Mouse (Mus musculus) CH12.LX (cell line): ENCODE data around the gene Jmjd8. TPM values are rescaled to one million over a fixed set of nuclear protein-coding genes. Genes with fewer than 3 reads are reported as not detected.

Experiments used
- DNase-seq: peaks from one replicate; pipeline ENCODE4 v3.0.0-alpha.2; 2013; ENCODE audit errors: extremely low read depth
- H3K27ac ChIP-seq: 2 replicates; pipeline ENCODE4 v1.5.1; 2012; ENCODE audit warnings: low read depth, mild to moderate bottlenecking, control low read depth, moderate library complexity; ENCODE audit not compliant: insufficient read depth
- H3K27me3 ChIP-seq: replicated peaks from 2 replicates; pipeline ENCODE3; 2012; ENCODE audit warnings: inconsistent platforms
- H3K36me3 ChIP-seq, 2 experiments: replicated peaks in 1 of 2; 2 replicates each; pipeline versions ENCODE3 to v1.6.1; 2012; ENCODE audit warnings: inconsistent platforms in 1 of 2, low read length in 1 of 2, mild to moderate bottlenecking in 1 of 2, mixed read lengths in 1 of 2, moderate library complexity in 1 of 2; ENCODE audit not compliant: control insufficient read depth in 1 of 2, insufficient read depth in 1 of 2
- H3K4me1 ChIP-seq, 2 experiments: 2 replicates each; pipeline ENCODE4 v1.6.1; 2012; ENCODE audit warnings: inconsistent platforms in 1 of 2, moderate library complexity in 1 of 2; ENCODE audit not compliant: insufficient read depth in 2 of 2, control insufficient read depth in 1 of 2
- H3K4me2 ChIP-seq: 2 replicates; pipeline ENCODE4 v1.6.1; 2012; ENCODE audit warnings: low read depth, mild to moderate bottlenecking, control low read depth; ENCODE audit not compliant: poor library complexity, insufficient read depth, severe bottlenecking
- H3K4me3 ChIP-seq, 3 experiments: fragments of 150-350 bp in 1 of 3; sonication (generic) in 1 of 3; replicated peaks in 1 of 3; 2 replicates each; pipeline versions ENCODE3 to v1.5.1; 2011 to 2012; ENCODE audit warnings: low read depth in 2 of 3, low read length in 2 of 3, mild to moderate bottlenecking in 2 of 3, moderate library complexity in 2 of 3, control low read depth in 1 of 3, improper control_type of control experiment in 1 of 3, inconsistent platforms in 1 of 3, mixed read lengths in 1 of 3; ENCODE audit not compliant: poor library complexity in 1 of 3
- H3K79me2 ChIP-seq: replicated peaks from 2 replicates; pipeline ENCODE4 v1.6.1; 2012; ENCODE audit warnings: mild to moderate bottlenecking, moderate library complexity; ENCODE audit not compliant: control insufficient read depth, poor library complexity, insufficient read depth, severe bottlenecking; ENCODE audit errors: extremely low read depth
- H3K9ac ChIP-seq: 2 replicates; pipeline ENCODE4 v1.6.1; 2012; ENCODE audit warnings: low read depth, mild to moderate bottlenecking, control low read depth, moderate library complexity; ENCODE audit not compliant: insufficient read depth
- H3K9me3 ChIP-seq: replicated peaks from 2 replicates; pipeline ENCODE3; 2012; ENCODE audit warnings: low read length, inconsistent platforms, mixed read lengths
- CHD2 ChIP-seq: IDR thresholded peaks from 2 replicates; pipeline ENCODE4 v1.6.1; 2011; ENCODE audit warnings: low read length, improper control_type of control experiment
- CTCF ChIP-seq, 2 experiments: IDR thresholded peaks in 1 of 2; conservative IDR thresholded peaks in 1 of 2; 2 replicates each; pipeline ENCODE4 v1.5.1; 2011 to 2012; ENCODE audit warnings: low read depth in 2 of 2, low read length in 2 of 2, improper control_type of control experiment in 1 of 2, inconsistent platforms in 1 of 2, mild to moderate bottlenecking in 1 of 2, moderate library complexity in 1 of 2
- E2F4 ChIP-seq: IDR thresholded peaks from 2 replicates; pipeline ENCODE4 v1.6.1; 2011; ENCODE audit warnings: low read depth, low read length, improper control_type of control experiment; ENCODE audit not compliant: insufficient replicate concordance
- ELF1 ChIP-seq: IDR thresholded peaks from 2 replicates; pipeline ENCODE4 v1.6.1; 2014; ENCODE audit warnings: low read depth, mild to moderate bottlenecking, inconsistent platforms, low read length, improper control_type of control experiment
- EP300 ChIP-seq: IDR thresholded peaks from 2 replicates; pipeline ENCODE4 v1.6.1; 2011; ENCODE audit warnings: low read length, improper control_type of control experiment
- ETS1 ChIP-seq: conservative IDR thresholded peaks from 2 replicates; pipeline ENCODE4 v1.6.1; 2012; ENCODE audit warnings: low read depth, mild to moderate bottlenecking, inconsistent platforms, low read length, improper control_type of control experiment, moderate library complexity
- HCFC1 ChIP-seq: IDR thresholded peaks from 2 replicates; pipeline ENCODE4 v1.6.1; 2012; ENCODE audit warnings: low read depth, mild to moderate bottlenecking, inconsistent platforms, low read length, improper control_type of control experiment
- IRF4 ChIP-seq: IDR thresholded peaks from 2 replicates; pipeline ENCODE4 v1.6.1; 2014; ENCODE audit warnings: low read depth, mild to moderate bottlenecking, inconsistent platforms, low read length, improper control_type of control experiment
- JUND ChIP-seq: conservative IDR thresholded peaks from 2 replicates; pipeline ENCODE4 v1.6.1; 2011; ENCODE audit warnings: low read depth, low read length, improper control_type of control experiment
- KAT2A ChIP-seq: IDR thresholded peaks from 2 replicates; pipeline ENCODE4 v1.6.1; 2012; ENCODE audit warnings: low read length, improper control_type of control experiment, inconsistent platforms; ENCODE audit not compliant: insufficient replicate concordance
- MAFK ChIP-seq: IDR thresholded peaks from 2 replicates; pipeline ENCODE4 v1.6.1; 2011; ENCODE audit warnings: low read length, improper control_type of control experiment; ENCODE audit not compliant: insufficient replicate concordance
- MEF2A ChIP-seq: IDR thresholded peaks from 2 replicates; pipeline ENCODE4 v1.6.1; 2014; ENCODE audit warnings: low read depth, mild to moderate bottlenecking, inconsistent platforms, low read length, improper control_type of control experiment, borderline replicate concordance
- NELFE ChIP-seq: IDR thresholded peaks from 2 replicates; pipeline ENCODE4 v1.6.1; 2011; ENCODE audit warnings: low read depth, low read length, improper control_type of control experiment
- NRF1 ChIP-seq: IDR thresholded peaks from 2 replicates; pipeline ENCODE4 v1.6.1; 2014; ENCODE audit warnings: low read depth, mild to moderate bottlenecking, inconsistent platforms, low read length, improper control_type of control experiment, moderate library complexity
- RAD21 ChIP-seq: IDR thresholded peaks from 2 replicates; pipeline ENCODE4 v1.6.1; 2011; ENCODE audit warnings: low read depth, mild to moderate bottlenecking, low read length, improper control_type of control experiment, moderate library complexity
- SIN3A ChIP-seq: IDR thresholded peaks from 2 replicates; pipeline ENCODE4 v1.6.1; 2012; ENCODE audit warnings: low read length, improper control_type of control experiment, inconsistent platforms
- SMC3 ChIP-seq: IDR thresholded peaks from 2 replicates; pipeline ENCODE4 v1.6.1; 2011; ENCODE audit warnings: low read depth, low read length, improper control_type of control experiment
- USF2 ChIP-seq: conservative IDR thresholded peaks from 2 replicates; pipeline ENCODE4 v1.6.1; 2011; ENCODE audit warnings: low read depth, low read length, improper control_type of control experiment
- ZC3H11A ChIP-seq: IDR thresholded peaks from 2 replicates; pipeline ENCODE4 v1.6.1; 2012; ENCODE audit warnings: low read depth, mild to moderate bottlenecking, inconsistent platforms, low read length, improper control_type of control experiment
- ZKSCAN1 ChIP-seq: IDR thresholded peaks from 2 replicates; pipeline ENCODE4 v1.6.1; 2012; ENCODE audit warnings: low read depth, inconsistent platforms, low read length, improper control_type of control experiment, borderline replicate concordance
- dilution Hi-C: fragments of 300-500 bp; cut with MboI; formaldehyde crosslinking; loops from 2 replicates; pipeline ENCODE4 v1.14.3; 2020; ENCODE audit warnings: low sequenced_read_pairs; ENCODE audit not compliant: extremely low pct_unique_long_range_greater_than_20kb, extremely low pct_ligation_motif_present
- in situ Hi-C: fragments of 300-500 bp; cut with MboI; formaldehyde crosslinking; loops from 3 replicates; pipeline ENCODE4 v1.14.3; 2019; ENCODE audit warnings: low sequenced_read_pairs, low pct_ligation_motif_present, low pct_unique_long_range_greater_than_20kb, mixed read lengths
- polyA plus RNA-seq: library from polyadenylated mRNA; unstranded; fragments of >175 nt; gene quantifications from 2 replicates; pipeline ENCODE4 v1.2.1, GENCODE M21; 2012; ENCODE audit warnings: low read depth; ENCODE audit not compliant: insufficient read length
- total RNA-seq, 2 experiments: library from RNA; depleted of rRNA; stranded (reverse); fragments of 300-350 nt in 1 of 2; fragments of >200 nt in 1 of 2; gene quantifications; 2 replicates each; pipeline ENCODE4 v1.2.3; 2012 to 2014

Gene Jmjd8
- total and polyA plus RNA-seq, 3 experiments = 4.8 to 8.3 (median 7.7) TPM

DNA sequence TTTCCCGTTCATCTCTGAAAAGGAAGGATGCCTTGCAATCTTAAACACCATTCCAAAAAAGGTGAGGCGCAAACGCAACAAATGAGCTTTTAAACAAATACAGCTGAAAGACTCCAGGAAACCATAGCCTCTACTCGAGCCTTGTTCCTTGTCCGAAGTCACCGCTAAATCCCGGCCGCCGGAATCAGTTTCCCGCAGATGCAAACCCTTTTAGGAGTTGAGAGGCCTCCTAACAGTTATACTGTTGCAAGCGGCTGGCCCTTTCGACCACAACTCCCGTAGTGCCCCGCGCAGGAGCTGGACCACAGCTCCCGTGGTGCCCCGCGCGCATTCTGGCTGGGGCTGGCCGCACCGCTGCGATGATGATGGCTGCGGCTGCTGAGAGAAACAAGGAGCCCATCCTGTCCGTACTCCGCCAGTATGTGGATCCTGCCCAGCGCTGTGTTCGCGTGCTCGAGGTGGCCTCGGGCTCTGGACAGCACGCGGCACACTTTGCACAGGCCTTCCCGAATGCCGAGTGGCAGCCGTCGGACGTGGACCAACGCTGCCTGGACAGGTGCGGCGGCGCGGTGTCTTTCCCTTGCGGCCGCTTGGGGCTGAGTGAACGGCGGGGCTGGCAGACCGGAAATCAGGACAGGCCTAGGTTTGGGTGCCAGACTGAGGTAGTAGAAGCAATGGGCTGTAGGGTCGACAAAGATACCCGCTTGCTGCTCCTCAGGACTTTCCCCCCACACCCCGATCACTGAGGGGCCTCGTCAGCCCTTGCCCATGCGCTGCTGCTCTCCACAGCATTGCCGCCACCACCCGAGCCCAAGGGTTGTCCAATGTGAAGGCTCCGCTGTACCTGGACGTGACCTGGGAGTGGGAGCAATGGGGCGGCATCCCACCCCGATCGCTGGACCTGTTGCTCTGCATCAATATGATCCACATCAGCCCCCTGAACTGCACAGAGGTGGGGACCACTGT, 46.8 kb downstream of the Jmjd8 start (continued):
- peak; percentile 90 for TF ChIP-seq NELFE

DNA sequence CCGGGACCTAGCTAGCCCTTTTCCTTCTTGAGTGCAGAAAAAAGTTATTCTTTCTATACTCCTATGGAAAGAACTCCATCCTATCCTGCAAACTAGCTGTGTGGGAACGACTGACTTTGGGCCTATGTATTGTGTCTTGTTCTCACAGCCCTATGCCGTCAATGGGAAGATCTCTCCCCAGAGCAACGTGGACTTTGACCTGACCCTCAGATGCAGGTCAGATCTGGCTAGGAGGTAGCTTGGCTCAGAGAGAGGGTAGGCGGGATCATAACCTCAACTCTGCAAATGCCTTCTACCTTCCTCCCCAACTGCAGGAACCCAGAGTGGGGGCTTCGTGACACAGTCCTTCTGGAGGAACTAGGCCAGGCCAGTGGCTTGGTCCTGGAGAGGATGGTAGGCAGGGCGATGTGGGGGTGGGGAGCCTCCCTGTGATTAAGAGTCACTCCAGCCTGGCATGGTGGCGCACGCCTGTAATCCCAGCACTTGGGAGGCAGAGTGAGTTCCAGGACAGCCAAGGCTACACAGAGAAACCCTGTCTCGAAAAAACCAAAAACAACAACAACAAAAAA, 47.8 kb downstream of the Jmjd8 start:
- peaks cover 15% of the 10 kb centered on the region for H3K27me3 ChIP-seq
- H3K9ac ChIP-seq = peak overlapping the region; percentile 63
- no peaks in the 10 kb centered on the region for H3K79me2 ChIP-seq
- H3K27ac ChIP-seq = no peak overlapping the region
- no peaks in the 10 kb centered on the region for H3K9me3 ChIP-seq
- TF ChIP-seq CTCF (conservative IDR thresholded peaks at IDR 0.05 in 1 of 2, IDR thresholded peaks at IDR 0.05 in 1 of 2; ENCODE audit: low read depth in 2 of 2, low read length in 2 of 2) (no peak), ELF1 (no peak), ZC3H11A (no peak), IRF4 (no peak), HCFC1 (no peak), SIN3A (no peak), NELFE (no peak), EP300 (no peak), E2F4 (no peak), ZKSCAN1 (no peak), USF2 (no peak), MEF2A (no peak), CHD2 (no peak), KAT2A (no peak), SMC3 (no peak), NRF1 (no peak), RAD21 (no peak), ETS1 (no peak), JUND (no peak), MAFK (no peak)
- TF ChIP-seq, all 38 proteins: peak for 0
- DNase-seq = no peak
- Histone ChIP-seq H3K4me1 (peaks cover 6 to 18% of the 10 kb centered on the region in 2 experiments), H3K4me3 (peak overlapping the region; percentile 22 to 93 (median 63)), H3K4me2 (peak overlapping the region; percentile 39), H3K36me3 (peaks cover 25 to 48% of the 10 kb centered on the region in 2 experiments)
- in situ Hi-C loops (no loop called here), dilution Hi-C loops (no loop called here)
